Mouse (Mus musculus): ENCODE measurements around the gene Rae1.

The Rae1 gene

DNA sequence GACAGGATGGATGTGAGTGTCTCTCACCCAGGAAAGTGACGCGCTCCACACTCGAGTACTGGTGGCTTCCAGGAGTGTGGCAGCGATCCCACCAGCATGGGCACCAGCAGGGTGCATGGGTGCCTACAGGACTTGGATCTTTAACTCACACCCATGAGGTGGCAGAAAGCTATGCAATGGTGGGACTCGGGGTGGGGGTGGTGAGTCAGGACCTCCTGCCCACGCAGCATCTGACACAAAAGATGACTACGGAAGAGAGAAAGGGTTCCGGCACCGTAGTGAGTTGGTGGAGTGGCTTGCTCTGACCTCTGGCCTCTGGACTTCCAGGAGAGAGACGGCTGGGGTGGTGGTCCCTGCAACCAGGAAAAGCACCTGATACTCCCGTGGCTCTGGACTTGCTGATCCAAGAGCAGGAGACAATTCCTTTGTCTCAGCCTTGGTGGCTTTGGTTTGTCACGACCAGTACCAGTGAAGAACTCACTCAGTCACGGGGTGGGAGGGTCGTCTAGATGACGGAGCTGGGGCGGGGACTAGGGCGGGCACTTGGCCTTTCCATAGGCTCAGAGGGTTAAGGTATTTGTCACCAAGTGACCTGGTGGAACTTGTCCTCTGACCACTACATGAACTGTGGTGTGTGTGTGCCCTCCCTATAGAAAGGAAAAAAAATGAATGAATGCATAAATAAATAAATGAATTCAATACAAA, 48.3 kb downstream of the Rae1 start:
- no peak for DNase-seq (ENCODE audit: low read depth, low spot score)

- no peak for DNase-seq (ENCODE audit: low read depth, low spot score)
These were observed 49.3 kb downstream of the Rae1 start for GRCm38 (mm10) chr2:173049231-173049630.

DNA sequence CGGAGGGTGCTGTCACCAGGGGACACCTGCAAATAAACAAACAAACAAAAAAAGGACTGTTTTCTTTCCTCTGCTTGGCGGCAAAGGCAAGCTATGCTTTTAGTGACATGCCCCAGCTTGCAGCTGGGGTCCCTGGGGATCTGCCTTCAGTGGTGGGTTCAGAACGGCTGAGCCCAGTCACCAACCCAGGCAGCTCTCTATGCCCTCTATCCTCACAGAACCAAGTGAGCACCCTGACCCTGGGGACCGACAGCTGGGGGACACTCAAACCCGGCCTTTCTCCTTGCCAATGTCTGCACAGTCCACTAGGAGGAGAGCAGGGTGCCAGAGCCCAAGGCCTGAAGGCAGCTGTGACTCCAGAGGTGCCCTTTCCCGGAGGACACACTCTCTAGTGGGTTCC, 49.9 kb downstream of the Rae1 start:
- no peak for DNase-seq (ENCODE audit: low read depth, low spot score)

DNA sequence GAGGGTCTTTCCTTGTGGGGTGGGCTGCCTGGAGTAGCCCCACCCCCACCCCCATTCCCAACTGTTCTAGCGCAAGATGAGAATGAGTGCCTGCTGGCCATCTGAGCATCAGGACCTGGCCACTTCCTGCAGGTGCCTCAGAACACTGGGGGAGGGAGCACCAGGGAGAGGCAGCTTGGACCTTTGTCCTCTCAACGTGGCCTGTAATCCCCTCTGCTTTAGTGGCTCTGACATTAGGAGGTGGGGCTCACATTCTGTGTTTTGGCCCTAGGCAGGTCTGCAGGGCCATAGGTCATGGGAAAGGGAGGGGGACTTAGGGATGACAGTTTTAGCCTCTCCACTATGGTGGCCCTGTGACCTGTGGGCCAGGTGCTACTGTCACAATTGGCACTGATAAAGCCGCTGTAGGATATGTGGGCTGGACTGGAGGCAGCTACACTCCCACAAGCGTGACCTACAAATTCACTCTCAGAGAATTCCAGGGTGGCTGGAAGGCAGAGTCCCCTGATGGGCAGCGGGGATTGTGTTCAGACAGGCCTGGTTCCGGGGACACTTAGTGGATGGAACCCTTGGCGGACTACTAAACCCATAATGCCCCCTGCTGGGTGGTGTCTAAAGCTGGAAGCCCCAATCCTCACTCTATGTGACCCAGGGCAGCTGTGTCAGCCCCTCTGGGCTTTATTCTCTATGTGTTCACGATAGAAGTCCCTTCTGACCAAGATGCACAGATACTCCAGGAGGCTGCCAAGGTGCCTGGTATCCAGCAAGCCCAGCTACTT, 50.9 kb downstream of the Rae1 start:
- DNase-seq (ENCODE audit: low read depth, low spot score) = no peak

DNA sequence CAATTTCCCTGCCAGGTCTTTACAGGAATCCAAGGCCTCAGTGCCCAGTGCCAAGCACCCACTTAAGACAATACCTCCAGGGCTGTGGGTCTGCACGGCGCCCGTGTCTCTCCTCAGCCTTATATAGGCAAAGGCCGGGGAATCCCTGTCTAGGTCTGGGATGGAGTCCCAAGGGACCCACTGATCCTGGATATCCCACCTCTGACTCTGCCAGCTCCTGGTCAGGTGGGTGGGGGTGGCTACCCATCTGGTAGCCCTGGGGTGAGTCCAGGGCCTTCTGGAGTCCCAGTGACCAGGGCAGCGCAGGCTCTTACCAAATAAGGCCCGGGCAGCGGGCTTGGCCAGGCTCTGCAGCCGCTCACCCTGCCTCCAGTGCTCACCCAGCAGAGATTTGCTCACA, 53.0 kb downstream of the Rae1 start:
- DNase-seq (ENCODE audit: low read depth, low spot score) = no peak

DNA sequence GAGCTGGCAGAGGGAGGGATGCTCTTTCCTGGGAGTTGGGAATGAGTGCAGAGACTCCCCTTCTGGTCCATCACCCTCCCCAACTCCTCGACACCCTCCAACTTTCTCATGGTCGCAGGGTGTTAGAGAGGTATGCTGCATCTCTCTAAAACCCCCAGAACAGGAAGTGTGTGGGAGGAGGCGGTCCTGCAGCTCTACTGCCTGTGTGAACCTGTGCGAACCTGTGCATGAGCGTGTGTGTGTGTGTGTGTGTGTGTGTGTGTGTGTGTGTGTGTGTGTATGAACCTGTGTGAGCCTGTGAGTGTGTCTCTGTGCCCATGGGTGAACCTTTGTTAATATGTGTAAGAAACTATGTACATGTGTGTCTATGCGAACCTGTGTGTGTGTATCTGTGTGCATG, 53.9 kb downstream of the Rae1 start:
- DNase-seq (ENCODE audit: low read depth, low spot score) = no peak

DNA sequence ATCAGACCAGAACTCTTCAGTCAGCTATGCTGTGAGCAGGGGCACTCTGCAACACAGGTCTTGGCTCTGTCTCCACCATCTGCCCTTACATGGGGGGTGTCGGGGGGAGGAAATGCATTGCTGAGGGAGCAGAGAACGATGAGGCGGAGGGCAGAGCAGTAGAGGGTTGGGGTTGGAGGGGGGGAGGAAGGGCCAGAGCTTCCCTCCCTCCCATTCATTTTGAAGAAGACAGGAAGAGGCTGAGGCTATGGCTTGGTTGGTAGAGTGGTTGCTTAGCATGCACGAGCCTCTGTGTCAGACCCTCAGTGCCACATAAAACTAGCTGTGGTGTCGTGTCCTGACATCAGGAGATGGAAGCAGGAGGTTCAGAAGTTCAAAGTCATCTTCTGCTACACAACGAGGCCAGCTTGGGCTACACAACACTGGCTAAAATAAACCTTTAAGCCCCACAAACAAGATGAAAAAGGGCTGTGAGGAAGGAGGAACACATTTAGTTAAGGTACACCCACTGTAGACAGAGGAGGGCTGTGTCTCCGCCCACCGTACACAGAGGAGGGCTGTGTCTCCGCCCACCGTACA, 56.5 kb downstream of the Rae1 start:
- DNase-seq (ENCODE audit: low read depth, low spot score) = no peak

GRCm38 (mm10) chr2:173056882-173057315, 57.0 kb downstream of the Rae1 start:
- DNase-seq (ENCODE audit: low read depth, low spot score) = peak; percentile 71

GRCm38 (mm10) chr2:173057623-173058022, 57.7 kb downstream of the Rae1 start:
- DNase-seq (ENCODE audit: low read depth, low spot score) = no peak

GRCm38 (mm10) chr2:173058263-173058662, 58.3 kb downstream of the Rae1 start:
- DNase-seq (ENCODE audit: low read depth, low spot score) = no peak

GRCm38 (mm10) chr2:173060450-173060849, 60.5 kb downstream of the Rae1 start:
- no peak for DNase-seq (ENCODE audit: low read depth, low spot score)

DNA sequence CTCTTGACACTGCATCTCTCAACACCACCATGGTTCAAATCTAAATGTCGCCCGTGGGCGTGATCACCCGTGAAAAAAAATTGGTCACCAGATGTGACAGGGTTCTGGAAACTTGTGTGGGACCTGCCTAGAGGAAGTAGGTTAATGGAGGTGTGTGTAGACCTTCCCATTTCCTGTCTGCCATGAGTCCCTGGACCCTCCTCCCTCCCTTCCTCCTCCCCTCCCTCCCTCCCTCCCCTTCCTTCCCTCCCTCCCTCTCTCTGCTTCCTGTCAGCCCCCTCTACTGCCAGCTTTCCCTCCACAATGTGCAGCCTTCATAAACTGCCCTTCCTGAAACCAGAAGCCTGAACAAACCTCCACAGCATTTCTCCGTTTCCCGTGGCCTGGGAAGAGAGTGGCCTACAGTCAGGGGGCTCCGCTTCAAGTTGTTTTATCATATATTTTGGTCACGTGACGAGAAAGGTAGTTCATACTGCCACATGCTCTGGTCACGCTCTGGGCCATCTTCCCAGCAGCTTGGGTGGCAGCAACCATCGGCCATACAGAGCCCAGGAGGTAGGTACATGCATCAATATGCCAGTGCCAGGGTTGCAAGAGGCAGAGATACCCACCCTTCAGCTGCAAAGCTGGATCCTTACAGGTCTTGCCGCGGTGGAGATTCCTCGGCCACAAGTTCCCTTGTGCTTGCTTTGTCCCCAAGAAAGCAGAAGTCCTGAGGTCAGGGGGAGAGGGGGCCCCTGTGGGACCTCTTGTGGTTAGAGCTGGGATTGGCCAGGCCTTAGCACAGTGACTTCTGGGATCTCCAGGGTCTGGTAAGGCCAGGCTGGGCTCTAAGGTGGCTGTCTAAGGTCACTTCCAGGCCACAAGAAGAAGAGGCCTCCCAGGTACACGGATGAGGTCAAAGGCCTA, 61.8 kb downstream of the Rae1 start:
- DNase-seq (ENCODE audit: low read depth, low spot score) = no peak

DNA sequence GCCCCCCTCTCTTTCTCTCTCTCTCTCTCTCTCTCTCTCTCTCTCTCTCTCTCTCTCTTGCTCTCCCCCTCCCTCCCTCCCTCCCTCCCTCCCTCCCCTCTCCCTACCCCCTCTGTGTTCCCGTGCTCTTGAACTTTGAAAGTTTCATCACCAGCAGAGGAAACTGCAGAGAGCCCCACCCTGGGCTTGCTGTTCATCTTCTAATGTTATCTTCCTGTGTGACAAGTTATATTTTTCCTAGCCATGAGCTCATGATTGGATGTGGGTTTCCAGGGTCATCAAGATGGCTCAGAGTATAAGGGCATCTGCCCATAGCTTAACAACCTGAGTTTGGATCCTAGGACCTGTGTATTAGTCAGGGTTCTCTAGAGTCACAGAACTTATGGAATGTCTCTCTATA, 63.3 kb downstream of the Rae1 start:
- no peak for DNase-seq (ENCODE audit: low read depth, low spot score)

DNA sequence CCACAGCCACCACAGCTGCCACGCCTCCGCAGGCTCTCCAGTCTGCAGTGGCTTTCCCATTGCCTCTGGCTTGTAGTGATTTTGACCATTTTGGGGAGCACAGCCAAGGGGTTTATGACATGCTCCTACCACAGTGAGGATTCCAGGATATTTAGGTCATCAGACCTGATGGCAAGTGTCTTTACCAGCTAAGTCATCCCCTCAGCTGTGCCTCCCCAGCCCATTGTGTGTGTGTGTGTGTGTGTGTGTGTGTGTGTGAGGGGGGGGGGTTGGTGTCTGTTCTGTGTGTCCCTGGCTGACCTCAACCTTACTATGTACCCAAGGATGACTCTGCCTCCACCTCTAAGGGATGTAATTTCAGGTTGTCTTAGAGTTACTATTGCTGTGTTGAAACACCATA, 64.9 kb downstream of the Rae1 start:
- DNase-seq (ENCODE audit: low read depth, low spot score) = no peak
